Mouse (Mus musculus) stomach, embryonic 15.5 days (tissue): ENCODE measurements at regions not wholly inside any gene's neighbourhood (a gene's known extent, or its start where the extent isn't known, plus 50 kb on each side); places are given as distances from the start of the nearest gene placed in this dataset.

Source experiments
- ATAC-seq: fragments of 200-750 bp; cut with Nextera tagmentation; 2 replicates; pipeline ENCODE4 v1.8.0; 2017; ENCODE audit warnings: low read depth, moderate number of reproducible peaks, moderate TSS enrichment; ENCODE audit not compliant: insufficient read depth, low FRiP score
- H3K27ac ChIP-seq: fragments of 300-500 bp; sonication (generic); 2 replicates; pipeline ENCODE4 v1.5.1; 2015; ENCODE audit warnings: mild to moderate bottlenecking, inconsistent platforms
- H3K27me3 ChIP-seq: fragments of 300-500 bp; sonication (generic); replicated peaks from 2 replicates; pipeline ENCODE4 v1.6.1; 2015; ENCODE audit warnings: inconsistent platforms
- H3K36me3 ChIP-seq: fragments of 300-500 bp; sonication (generic); 2 replicates; pipeline ENCODE4 v1.6.1; 2015; ENCODE audit warnings: inconsistent platforms
- H3K4me1 ChIP-seq: fragments of 300-500 bp; sonication (generic); 2 replicates; pipeline ENCODE4 v1.6.1; 2015; ENCODE audit warnings: inconsistent platforms
- H3K4me2 ChIP-seq: fragments of 300-500 bp; sonication (generic); 2 replicates; pipeline ENCODE4 v1.6.1; 2015; ENCODE audit warnings: mild to moderate bottlenecking, inconsistent platforms
- H3K4me3 ChIP-seq: fragments of 300-500 bp; sonication (generic); replicated peaks from 2 replicates; pipeline ENCODE4 v1.5.1; 2015; ENCODE audit warnings: inconsistent platforms
- H3K9ac ChIP-seq: fragments of 300-500 bp; sonication (generic); 2 replicates; pipeline ENCODE4 v1.6.1; 2015; ENCODE audit warnings: inconsistent platforms
- H3K9me3 ChIP-seq: fragments of 300-500 bp; sonication (generic); 2 replicates; pipeline ENCODE4 v1.6.1; 2016; ENCODE audit warnings: inconsistent platforms
- WGBS: fragments of 180-500 bp; shearing (Covaris S2); methylation state at CpG from one replicate; pipeline ENCODE4 v1.1.7; 2015; 5-methylcytosine and 5-hydroxymethylcytosine counted together

- no peak overlapping the region for H3K9ac ChIP-seq
- H3K9me3 ChIP-seq, result no peaks in the 10 kb centered on the region
- ATAC-seq, result no peak
- no peaks in the 10 kb centered on the region for H3K27me3 ChIP-seq
- 68% methylated on average over 3 of the region's 3 CpGs for WGBS
- no peak overlapping the region for H3K4me3 ChIP-seq
- no peaks in the 10 kb centered on the region for H3K36me3 ChIP-seq
- no peak overlapping the region for H3K4me2 ChIP-seq
- H3K27ac ChIP-seq, result no peak overlapping the region
- no peaks in the 10 kb centered on the region for H3K4me1 ChIP-seq
Observed at GRCm38 (mm10) chr1:33031991-33032390, 484.9 kb upstream of the Gm5415 start.

DNA sequence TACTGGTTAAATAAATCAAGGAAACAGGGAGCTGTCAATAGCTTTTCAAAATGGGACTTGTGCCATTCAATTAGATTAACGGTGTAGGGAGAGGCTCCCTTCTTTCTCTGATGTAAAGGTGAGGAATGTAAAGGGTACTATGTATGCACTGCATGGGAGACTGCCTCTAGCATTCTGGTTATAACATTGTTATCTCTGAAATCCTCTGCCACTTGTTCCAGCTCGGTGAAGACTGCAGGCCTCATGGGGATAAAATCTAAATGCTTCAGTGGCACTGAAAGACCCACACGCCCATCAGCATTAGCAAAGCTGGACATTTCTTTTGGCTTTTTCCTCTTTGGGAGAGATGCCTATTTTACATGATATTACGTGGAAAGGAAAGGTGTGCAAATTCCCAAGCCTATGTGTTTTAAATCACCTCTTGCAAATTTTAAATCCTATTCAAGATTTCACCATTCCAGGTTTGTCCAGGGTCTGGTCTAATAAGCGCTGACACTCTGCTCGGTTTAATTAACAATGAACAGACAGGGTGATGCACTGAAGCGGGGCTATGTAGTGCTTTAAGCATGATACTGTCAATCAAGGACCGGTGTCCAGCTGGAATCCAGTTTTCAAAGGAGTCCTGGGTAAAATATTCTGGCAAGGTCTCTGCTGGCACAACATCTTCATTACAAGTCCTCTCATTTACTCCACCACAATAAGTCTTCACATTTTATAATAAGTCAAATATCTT lies 479.8 kb upstream of the Gm5415 start:
- H3K9me3 ChIP-seq, result no peaks in the 10 kb centered on the region
- no peaks in the 10 kb centered on the region for H3K27me3 ChIP-seq
- no peak overlapping the region for H3K27ac ChIP-seq
- H3K36me3 ChIP-seq, result no peaks in the 10 kb centered on the region
- no peak overlapping the region for H3K4me2 ChIP-seq
- H3K9ac ChIP-seq, result no peak overlapping the region
- H3K4me1 ChIP-seq, result no peaks in the 10 kb centered on the region
- WGBS, result 71% methylated on average over 8 of the region's 8 CpGs
- H3K4me3 ChIP-seq, result no peak overlapping the region
- ATAC-seq, result no peak

GRCm38 (mm10) chr1:33025379-33025778 lies 478.3 kb upstream of the Gm5415 start:
- Histone ChIP-seq H3K9me3 (no peaks in the 10 kb centered on the region), H3K4me3 (no peak overlapping the region), H3K36me3 (no peaks in the 10 kb centered on the region), H3K4me2 (no peak overlapping the region), H3K27me3 (no peaks in the 10 kb centered on the region), H3K27ac (no peak overlapping the region), H3K9ac (no peak overlapping the region), H3K4me1 (no peaks in the 10 kb centered on the region)
- 86% methylated on average over 7 of the region's 7 CpGs for WGBS
- no peak for ATAC-seq

DNA sequence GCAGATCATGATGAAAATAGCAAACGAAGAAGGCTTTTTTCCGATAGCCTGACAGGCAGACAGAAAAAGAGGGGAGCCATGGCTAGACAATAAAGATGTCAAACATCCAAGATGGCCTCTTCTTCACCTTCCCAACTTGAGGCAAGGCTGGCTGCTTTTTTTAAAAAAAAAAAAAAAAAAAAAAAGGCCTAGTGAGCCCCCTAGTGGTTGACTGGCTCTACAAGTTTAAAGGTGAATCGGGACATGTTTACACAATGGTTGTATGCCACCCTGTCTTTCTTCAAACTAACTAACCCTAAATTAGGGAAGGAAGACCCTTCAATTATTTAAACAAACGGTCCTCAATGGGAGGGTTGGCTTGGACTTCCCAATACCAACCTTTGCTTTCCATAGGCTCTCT lies 475.8 kb upstream of the Gm5415 start:
- ATAC-seq, result no peak
- no peaks in the 10 kb centered on the region for H3K27me3 ChIP-seq
- H3K4me2 ChIP-seq, result no peak overlapping the region
- no peaks in the 10 kb centered on the region for H3K4me1 ChIP-seq
- H3K36me3 ChIP-seq, result no peaks in the 10 kb centered on the region
- H3K27ac ChIP-seq, result no peak overlapping the region
- no peaks in the 10 kb centered on the region for H3K9me3 ChIP-seq
- H3K4me3 ChIP-seq, result no peak overlapping the region
- no peak overlapping the region for H3K9ac ChIP-seq
- WGBS, result 69% methylated on average over 4 of the region's 4 CpGs

DNA sequence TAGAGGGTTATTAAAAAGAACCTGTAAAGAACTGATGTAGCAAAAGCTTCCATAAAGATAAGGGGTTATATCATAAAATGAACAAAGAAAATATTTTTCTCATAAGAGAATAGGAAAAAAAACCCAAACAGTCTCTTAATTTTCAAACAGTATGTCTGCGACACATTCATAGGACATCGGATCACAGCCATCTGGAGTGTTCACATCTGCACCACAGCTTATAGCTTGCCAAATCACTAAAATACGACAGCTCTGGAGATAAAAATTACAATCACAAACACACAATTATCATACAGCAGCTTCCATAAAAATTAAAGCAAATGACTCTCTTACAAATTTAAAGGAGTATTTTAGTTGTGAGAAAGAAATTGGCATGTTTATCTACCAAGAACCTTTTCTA lies 456.9 kb upstream of the Gm5415 start:
- Histone ChIP-seq H3K4me1 (no peaks in the 10 kb centered on the region), H3K4me3 (no peak overlapping the region), H3K9ac (no peak overlapping the region), H3K9me3 (no peaks in the 10 kb centered on the region), H3K27me3 (no peaks in the 10 kb centered on the region), H3K27ac (no peak overlapping the region), H3K36me3 (no peaks in the 10 kb centered on the region), H3K4me2 (no peak overlapping the region)
- WGBS, result 73% methylated on average over 3 of the region's 3 CpGs
- ATAC-seq, result no peak

DNA sequence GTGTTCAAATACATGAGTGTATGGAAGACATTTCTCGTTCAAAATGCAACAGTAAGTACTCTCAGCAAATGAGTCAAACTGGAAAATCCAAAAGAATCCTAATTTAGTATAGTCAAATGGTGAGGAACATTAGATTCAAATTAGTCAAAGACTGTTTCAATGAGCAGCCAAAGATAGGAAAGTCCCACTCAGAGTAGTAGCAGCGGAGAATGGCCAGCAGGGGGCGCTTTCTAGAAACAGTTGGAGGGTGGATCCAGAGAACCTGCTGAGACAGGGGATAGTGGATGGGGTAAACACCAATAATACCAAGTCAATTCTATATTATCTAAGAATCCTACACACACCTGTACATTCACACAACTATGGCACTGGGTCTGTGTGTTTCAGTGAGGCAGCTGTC lies 417.9 kb upstream of the Gm5415 start:
- Histone ChIP-seq H3K9ac (no peak overlapping the region), H3K9me3 (no peaks in the 10 kb centered on the region), H3K4me2 (no peak overlapping the region), H3K4me3 (no peak overlapping the region), H3K27ac (no peak overlapping the region), H3K36me3 (no peaks in the 10 kb centered on the region), H3K27me3 (no peaks in the 10 kb centered on the region), H3K4me1 (no peaks in the 10 kb centered on the region)
- WGBS, result 64% methylated on average over 3 of the region's 3 CpGs
- no peak for ATAC-seq

DNA sequence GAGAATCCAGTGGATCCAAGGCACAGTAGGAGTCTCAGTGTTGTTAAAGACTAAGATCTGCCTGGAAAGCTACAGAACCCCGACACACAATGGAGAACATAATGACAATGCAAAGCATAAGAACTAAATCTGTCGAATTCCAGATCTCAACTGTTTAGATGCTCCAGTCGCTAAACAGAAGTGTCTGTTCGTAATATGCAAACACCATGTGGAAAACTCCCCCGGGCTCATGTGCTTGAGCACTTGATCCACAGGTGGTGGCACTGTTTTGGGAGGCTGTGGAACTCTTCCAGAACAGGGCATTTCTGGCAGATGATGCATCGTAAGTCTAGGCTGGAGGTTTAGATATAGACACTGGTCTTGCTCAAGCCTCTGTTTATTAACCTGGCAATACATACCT lies 412.2 kb upstream of the Gm5415 start:
- H3K4me1 ChIP-seq, result no peaks in the 10 kb centered on the region
- no peak overlapping the region for H3K9ac ChIP-seq
- no peak for ATAC-seq
- H3K4me2 ChIP-seq, result no peak overlapping the region
- no peak overlapping the region for H3K27ac ChIP-seq
- no peak overlapping the region for H3K4me3 ChIP-seq
- no peaks in the 10 kb centered on the region for H3K9me3 ChIP-seq
- no peaks in the 10 kb centered on the region for H3K27me3 ChIP-seq
- WGBS, result 72% methylated on average over 6 of the region's 6 CpGs
- H3K36me3 ChIP-seq, result no peaks in the 10 kb centered on the region

GRCm38 (mm10) chr1:32946254-32946653 lies 399.2 kb upstream of the Gm5415 start:
- H3K4me3 ChIP-seq, result no peak overlapping the region
- no peak for ATAC-seq
- H3K9me3 ChIP-seq, result no peaks in the 10 kb centered on the region
- H3K27ac ChIP-seq, result no peak overlapping the region
- H3K4me1 ChIP-seq, result no peaks in the 10 kb centered on the region
- H3K9ac ChIP-seq, result no peak overlapping the region
- no peak overlapping the region for H3K4me2 ChIP-seq
- H3K36me3 ChIP-seq, result no peaks in the 10 kb centered on the region
- no peaks in the 10 kb centered on the region for H3K27me3 ChIP-seq
- 83% methylated on average over 4 of the region's 4 CpGs for WGBS

- 57% methylated on average over 3 of the region's 3 CpGs for WGBS
- no peaks in the 10 kb centered on the region for H3K27me3 ChIP-seq
- no peak overlapping the region for H3K4me2 ChIP-seq
- H3K4me1 ChIP-seq, result no peaks in the 10 kb centered on the region
- H3K27ac ChIP-seq, result no peak overlapping the region
- no peak for ATAC-seq
- H3K4me3 ChIP-seq, result no peak overlapping the region
- H3K9me3 ChIP-seq, result no peaks in the 10 kb centered on the region
- H3K9ac ChIP-seq, result no peak overlapping the region
- no peaks in the 10 kb centered on the region for H3K36me3 ChIP-seq
Observed at GRCm38 (mm10) chr1:32930381-32930780, 383.3 kb upstream of the Gm5415 start.

DNA sequence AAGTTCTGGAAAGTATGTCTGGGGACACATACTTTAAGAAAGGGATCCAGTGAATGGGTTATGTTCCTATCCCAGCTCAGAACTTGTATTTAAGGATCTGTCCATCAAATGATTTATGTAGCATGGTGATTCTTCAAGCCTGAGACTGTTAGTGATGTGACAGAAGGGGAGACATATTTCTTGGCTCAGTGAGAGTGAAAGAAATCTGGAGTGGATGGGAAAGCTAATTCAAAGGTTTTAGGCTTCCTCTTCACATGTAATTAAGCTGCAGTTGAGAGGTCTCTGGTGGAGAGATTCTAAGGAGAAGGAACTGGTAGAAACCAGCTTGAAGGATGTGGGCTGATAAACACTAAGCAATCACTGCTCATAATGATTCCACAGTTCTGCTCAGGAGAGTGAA lies 355.3 kb upstream of the Gm5415 start:
- Histone ChIP-seq H3K4me2 (no peak overlapping the region), H3K27me3 (no peaks in the 10 kb centered on the region), H3K4me1 (no peaks in the 10 kb centered on the region), H3K27ac (no peak overlapping the region), H3K9me3 (no peaks in the 10 kb centered on the region), H3K4me3 (no peak overlapping the region), H3K36me3 (no peaks in the 10 kb centered on the region), H3K9ac (no peak overlapping the region)
- no peak for ATAC-seq

- no peaks in the 10 kb centered on the region for H3K4me1 ChIP-seq
- H3K27me3 ChIP-seq, result no peaks in the 10 kb centered on the region
- no peak overlapping the region for H3K9ac ChIP-seq
- no peak overlapping the region for H3K4me2 ChIP-seq
- H3K4me3 ChIP-seq, result no peak overlapping the region
- ATAC-seq, result no peak
- no peak overlapping the region for H3K27ac ChIP-seq
- no peaks in the 10 kb centered on the region for H3K9me3 ChIP-seq
- H3K36me3 ChIP-seq, result no peaks in the 10 kb centered on the region
Observed at GRCm38 (mm10) chr1:32887728-32888127, 340.6 kb upstream of the Gm5415 start.

GRCm38 (mm10) chr1:32872920-32873319 lies 325.8 kb upstream of the Gm5415 start:
- H3K4me1 ChIP-seq, result no peaks in the 10 kb centered on the region
- H3K4me3 ChIP-seq, result no peak overlapping the region
- H3K9me3 ChIP-seq, result no peaks in the 10 kb centered on the region
- no peak overlapping the region for H3K9ac ChIP-seq
- no peak for ATAC-seq
- H3K27ac ChIP-seq, result no peak overlapping the region
- no peaks in the 10 kb centered on the region for H3K36me3 ChIP-seq
- no peak overlapping the region for H3K4me2 ChIP-seq
- WGBS, result 77% methylated on average over 8 of the region's 8 CpGs
- no peaks in the 10 kb centered on the region for H3K27me3 ChIP-seq

- Histone ChIP-seq H3K27ac (no peak overlapping the region), H3K4me2 (no peak overlapping the region), H3K4me3 (no peak overlapping the region), H3K9me3 (no peaks in the 10 kb centered on the region), H3K4me1 (no peaks in the 10 kb centered on the region), H3K36me3 (no peaks in the 10 kb centered on the region), H3K27me3 (no peaks in the 10 kb centered on the region), H3K9ac (no peak overlapping the region)
- 74% methylated on average over 1 of the region's 1 CpGs for WGBS
- ATAC-seq, result no peak
Observed at GRCm38 (mm10) chr1:32866111-32866510, 319.0 kb upstream of the Gm5415 start.
